Mouse (Mus musculus): ENCODE data around the gene Mybphl. TPM values are rescaled to one million over a fixed set of nuclear protein-coding genes. Genes with fewer than 3 reads are reported as not detected.
A peak's percentile ranks its signal among the peaks of the same experiment; 100 is the strongest.

The Mybphl gene
- polyA plus RNA-seq, 1 experiment from 2014 or later: 94.5 TPM

DNA sequence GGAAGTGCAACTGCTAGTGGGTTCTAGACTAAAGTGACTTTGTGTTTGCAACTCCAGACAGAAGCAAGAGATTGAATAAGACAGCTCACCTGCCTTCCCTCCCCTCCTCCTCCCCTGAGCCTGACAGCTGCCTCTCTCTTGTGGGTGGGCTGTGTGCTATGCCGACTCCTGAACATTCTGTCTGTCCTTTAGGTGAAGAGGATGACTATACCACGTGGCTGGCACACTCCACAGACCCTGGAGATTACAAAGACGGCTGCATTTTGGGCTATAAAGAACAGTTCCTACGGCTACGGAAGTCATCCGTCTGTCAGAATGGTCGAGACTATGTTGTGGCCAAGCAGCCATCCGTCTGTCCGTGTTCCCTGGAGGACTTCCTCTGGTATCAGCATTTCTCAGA lies 16.3 kb upstream of the Mybphl start:
- Histone ChIP-seq H3K36me3 (ENCODE audit: control insufficient read depth, insufficient read depth, low read length) (peaks cover 88% of the 10 kb centered on the region), H3K4me3 (ENCODE audit: control insufficient read depth in 1 of 2, insufficient read depth in 1 of 2, low read depth in 1 of 2, low read length in 2 of 2) (no peak overlapping the region), H3K9me3 (ENCODE audit: control insufficient read depth, low read length) (no peaks in the 10 kb centered on the region), H3K4me2 (ENCODE audit: low read length) (no peak overlapping the region), H3K27me3 (ENCODE audit: control insufficient read depth, insufficient read depth, low read length) (no peaks in the 10 kb centered on the region), H3K27ac (replicated peaks in 1 of 2; ENCODE audit: control insufficient read depth in 1 of 2, insufficient read depth in 1 of 2, low read depth in 2 of 2, low read length in 2 of 2) (no peak overlapping the region), H3K9ac (ENCODE audit: low read length) (no peak overlapping the region), H3K4me1 (ENCODE audit: control insufficient read depth in 2 of 2, insufficient read depth in 2 of 2, low read length in 2 of 2) (no peaks in the 10 kb centered on the region)
- 46% methylated on average over 9 of the region's 9 CpGs for WGBS
- no peak for ATAC-seq (ENCODE audit: insufficient number of reproducible peaks, insufficient read depth, low FRiP score, low read depth)

- Histone ChIP-seq H3K4me2 (ENCODE audit: low read length) (no peak overlapping the region), H3K4me1 (ENCODE audit: control insufficient read depth in 2 of 2, insufficient read depth in 2 of 2, low read length in 2 of 2) (peaks cover 0 to under 1% of the 10 kb centered on the region in 2 experiments; a peak in 1 of 4 replicates), H3K36me3 (ENCODE audit: control insufficient read depth, insufficient read depth, low read length) (peaks cover 82% of the 10 kb centered on the region), H3K27ac (replicated peaks in 1 of 2; ENCODE audit: control insufficient read depth in 1 of 2, insufficient read depth in 1 of 2, low read depth in 2 of 2, low read length in 2 of 2) (no peak overlapping the region), H3K9me3 (ENCODE audit: control insufficient read depth, low read length) (no peaks in the 10 kb centered on the region), H3K9ac (ENCODE audit: low read length) (no peak overlapping the region), H3K4me3 (ENCODE audit: control insufficient read depth in 1 of 2, insufficient read depth in 1 of 2, low read depth in 1 of 2, low read length in 2 of 2) (no peak overlapping the region), H3K27me3 (ENCODE audit: control insufficient read depth, insufficient read depth, low read length) (no peaks in the 10 kb centered on the region)
- no peak for ATAC-seq (ENCODE audit: insufficient number of reproducible peaks, insufficient read depth, low FRiP score, low read depth)
- 71% methylated on average over 3 of the region's 3 CpGs for WGBS
Observed at GRCm38 (mm10) chr3:108355245-108355644, 9.5 kb upstream of the Mybphl start.

DNA sequence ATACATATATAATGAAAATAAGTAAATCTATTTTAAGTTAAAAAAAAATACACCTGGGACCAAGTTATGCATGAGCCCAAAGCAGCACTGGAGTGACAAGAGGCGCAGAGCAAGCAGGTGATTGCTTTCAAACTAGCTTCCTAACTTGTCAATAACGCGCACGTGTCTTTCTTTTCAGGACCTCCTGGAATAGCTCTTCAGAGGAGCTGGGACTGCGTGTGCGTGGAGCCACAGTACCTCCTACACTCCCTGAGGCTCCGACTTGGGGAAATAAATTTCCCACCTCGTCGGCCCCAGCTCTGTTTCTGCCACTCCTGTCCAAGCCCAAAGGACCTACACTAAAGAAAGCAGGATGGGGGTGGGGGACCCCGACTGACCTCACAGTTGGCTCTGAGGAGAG lies 7.7 kb upstream of the Mybphl start:
- peaks cover 64% of the 10 kb centered on the region for H3K36me3 ChIP-seq (ENCODE audit: control insufficient read depth, insufficient read depth, low read length)
- peaks cover 5 to 11% of the 10 kb centered on the region in 2 experiments for H3K4me1 ChIP-seq (ENCODE audit: control insufficient read depth in 2 of 2, insufficient read depth in 2 of 2, low read length in 2 of 2)
- no peak overlapping the region for H3K4me2 ChIP-seq (ENCODE audit: low read length)
- WGBS: 88% methylated on average over 10 of the region's 10 CpGs
- H3K27ac ChIP-seq (replicated peaks in 1 of 2; ENCODE audit: control insufficient read depth in 1 of 2, insufficient read depth in 1 of 2, low read depth in 2 of 2, low read length in 2 of 2): no peak overlapping the region
- no peak overlapping the region for H3K9ac ChIP-seq (ENCODE audit: low read length)
- no peaks in the 10 kb centered on the region for H3K9me3 ChIP-seq (ENCODE audit: control insufficient read depth, low read length)
- no peak overlapping the region for H3K4me3 ChIP-seq (ENCODE audit: control insufficient read depth in 1 of 2, insufficient read depth in 1 of 2, low read depth in 1 of 2, low read length in 2 of 2)
- ATAC-seq (ENCODE audit: insufficient number of reproducible peaks, insufficient read depth, low FRiP score, low read depth): no peak
- H3K27me3 ChIP-seq (ENCODE audit: control insufficient read depth, insufficient read depth, low read length): no peaks in the 10 kb centered on the region

DNA sequence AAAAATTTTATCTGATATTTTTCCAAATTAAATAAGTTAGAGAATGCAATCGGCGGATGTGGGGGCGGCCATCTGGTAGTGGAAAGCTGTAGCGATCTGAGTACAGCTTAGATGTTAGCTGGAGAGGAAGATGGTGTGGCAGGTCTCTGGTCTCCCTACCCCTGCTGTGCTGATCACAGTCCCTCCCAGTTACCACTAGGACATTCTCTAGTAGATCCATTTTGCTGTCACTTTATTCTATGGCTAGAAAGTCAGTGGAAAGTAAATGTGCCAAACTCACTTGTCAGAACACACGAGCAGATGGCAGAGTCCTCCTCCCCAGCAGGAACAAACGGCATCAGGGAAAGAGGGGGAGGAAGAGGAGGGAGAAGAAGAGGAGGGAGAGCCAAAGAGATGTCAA lies 6.3 kb upstream of the Mybphl start:
- 70% methylated on average over 6 of the region's 6 CpGs for WGBS
- no peak overlapping the region for H3K9ac ChIP-seq (ENCODE audit: low read length)
- no peaks in the 10 kb centered on the region for H3K9me3 ChIP-seq (ENCODE audit: control insufficient read depth, low read length)
- peaks cover 51% of the 10 kb centered on the region for H3K36me3 ChIP-seq (ENCODE audit: control insufficient read depth, insufficient read depth, low read length)
- no peaks in the 10 kb centered on the region for H3K27me3 ChIP-seq (ENCODE audit: control insufficient read depth, insufficient read depth, low read length)
- no peak for ATAC-seq (ENCODE audit: insufficient number of reproducible peaks, insufficient read depth, low FRiP score, low read depth)
- no peak overlapping the region for H3K4me3 ChIP-seq (ENCODE audit: control insufficient read depth in 1 of 2, insufficient read depth in 1 of 2, low read depth in 1 of 2, low read length in 2 of 2)
- H3K4me2 ChIP-seq (ENCODE audit: low read length): no peak overlapping the region
- H3K4me1 ChIP-seq (ENCODE audit: control insufficient read depth in 2 of 2, insufficient read depth in 2 of 2, low read length in 2 of 2): peaks cover 5 to 14% of the 10 kb centered on the region in 2 experiments
- H3K27ac ChIP-seq (replicated peaks in 1 of 2; ENCODE audit: control insufficient read depth in 1 of 2, insufficient read depth in 1 of 2, low read depth in 2 of 2, low read length in 2 of 2): no peak overlapping the region

- Histone ChIP-seq H3K9me3 (ENCODE audit: control insufficient read depth, low read length) (no peaks in the 10 kb centered on the region), H3K4me3 (ENCODE audit: control insufficient read depth in 1 of 2, insufficient read depth in 1 of 2, low read depth in 1 of 2, low read length in 2 of 2) (no peak overlapping the region), H3K4me2 (ENCODE audit: low read length) (no peak overlapping the region), H3K27me3 (ENCODE audit: control insufficient read depth, insufficient read depth, low read length) (no peaks in the 10 kb centered on the region), H3K9ac (ENCODE audit: low read length) (no peak overlapping the region), H3K4me1 (ENCODE audit: control insufficient read depth in 2 of 2, insufficient read depth in 2 of 2, low read length in 2 of 2) (peaks cover 22 to 32% of the 10 kb centered on the region in 2 experiments), H3K36me3 (ENCODE audit: control insufficient read depth, insufficient read depth, low read length) (peaks cover 26% of the 10 kb centered on the region), H3K27ac (replicated peaks in 1 of 2; ENCODE audit: control insufficient read depth in 1 of 2, insufficient read depth in 1 of 2, low read depth in 2 of 2, low read length in 2 of 2) (no peak overlapping the region)
- no peak for ATAC-seq (ENCODE audit: insufficient number of reproducible peaks, insufficient read depth, low FRiP score, low read depth)
- 11% methylated on average over 7 of the region's 7 CpGs for WGBS
Observed at GRCm38 (mm10) chr3:108360894-108361293, 3.8 kb upstream of the Mybphl start.

DNA sequence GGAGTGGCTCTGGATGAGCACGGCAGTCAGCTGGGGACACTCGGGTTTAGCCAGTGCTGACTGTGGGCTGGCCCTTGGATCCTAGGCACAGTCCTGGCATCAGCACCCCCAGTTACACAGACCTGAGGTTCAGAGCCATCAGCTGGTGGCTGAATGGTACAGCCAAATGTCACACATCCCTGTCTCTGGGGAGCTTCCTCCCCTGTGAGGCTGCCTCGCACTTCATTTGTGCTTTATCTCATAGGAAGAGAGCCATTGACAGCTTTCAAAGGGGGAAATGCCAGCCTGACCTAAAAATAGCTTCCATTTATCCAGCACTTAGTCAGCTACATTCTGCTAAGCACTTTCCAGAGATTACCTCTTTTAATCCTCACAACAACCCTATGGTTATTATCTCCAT lies 1.1 kb upstream of the Mybphl start:
- Histone ChIP-seq H3K4me1 (ENCODE audit: control insufficient read depth in 2 of 2, insufficient read depth in 2 of 2, low read length in 2 of 2) (peaks cover 26 to 32% of the 10 kb centered on the region in 2 experiments), H3K27ac (replicated peaks in 1 of 2; ENCODE audit: control insufficient read depth in 1 of 2, insufficient read depth in 1 of 2, low read depth in 2 of 2, low read length in 2 of 2) (peak overlapping the region in 1 of 2 experiments; percentile 77; a peak in 2 of 4 replicates), H3K9ac (ENCODE audit: low read length) (no peak overlapping the region), H3K36me3 (ENCODE audit: control insufficient read depth, insufficient read depth, low read length) (no peaks in the 10 kb centered on the region), H3K27me3 (ENCODE audit: control insufficient read depth, insufficient read depth, low read length) (no peaks in the 10 kb centered on the region), H3K4me3 (ENCODE audit: control insufficient read depth in 1 of 2, insufficient read depth in 1 of 2, low read depth in 1 of 2, low read length in 2 of 2) (no peak overlapping the region), H3K9me3 (ENCODE audit: control insufficient read depth, low read length) (no peaks in the 10 kb centered on the region), H3K4me2 (ENCODE audit: low read length) (0 out of 2 replicates have a peak overlapping the region, but pooled peaks have one; percentile 3)
- 13% methylated on average over 3 of the region's 3 CpGs for WGBS
- peak; percentile 58 for ATAC-seq (ENCODE audit: insufficient number of reproducible peaks, insufficient read depth, low FRiP score, low read depth)

DNA sequence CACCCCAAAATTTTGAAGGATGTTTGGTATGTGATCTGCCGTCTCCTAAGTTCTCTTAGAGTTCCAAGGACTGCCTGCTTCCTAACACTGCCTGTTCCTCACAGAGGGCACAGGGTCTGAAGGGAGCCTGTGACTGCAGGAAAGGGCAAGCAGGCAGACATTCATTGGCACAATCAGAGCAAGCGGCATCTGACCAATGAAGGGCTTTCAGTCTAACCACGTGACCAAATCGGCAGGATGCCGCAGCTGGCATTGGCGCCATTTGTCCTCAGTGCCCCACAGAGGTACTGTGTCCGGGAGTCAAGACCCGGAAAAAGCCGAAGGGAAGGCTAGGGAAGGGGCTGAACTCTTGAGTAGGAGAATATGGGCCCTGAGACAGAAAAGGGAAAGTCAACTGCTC lies 2.5 kb downstream of the Mybphl start:
- no peak for ATAC-seq (ENCODE audit: insufficient number of reproducible peaks, insufficient read depth, low FRiP score, low read depth)
- H3K27ac ChIP-seq (replicated peaks in 1 of 2; ENCODE audit: control insufficient read depth in 1 of 2, insufficient read depth in 1 of 2, low read depth in 2 of 2, low read length in 2 of 2): no peak overlapping the region
- H3K4me3 ChIP-seq (ENCODE audit: control insufficient read depth in 1 of 2, insufficient read depth in 1 of 2, low read depth in 1 of 2, low read length in 2 of 2): no peak overlapping the region
- no peaks in the 10 kb centered on the region; the same call in 1 of the 2 replicates for H3K27me3 ChIP-seq (ENCODE audit: control insufficient read depth, insufficient read depth, low read length)
- H3K4me1 ChIP-seq (ENCODE audit: control insufficient read depth in 2 of 2, insufficient read depth in 2 of 2, low read length in 2 of 2): peaks cover 29% of the 10 kb centered on the region in 2 experiments
- no peaks in the 10 kb centered on the region for H3K9me3 ChIP-seq (ENCODE audit: control insufficient read depth, low read length)
- H3K36me3 ChIP-seq (ENCODE audit: control insufficient read depth, insufficient read depth, low read length): no peaks in the 10 kb centered on the region
- H3K9ac ChIP-seq (ENCODE audit: low read length): no peak overlapping the region
- 57% methylated on average over 9 of the region's 9 CpGs for WGBS
- peak overlapping the region; percentile 32; the same call in 1 of the 2 replicates for H3K4me2 ChIP-seq (ENCODE audit: low read length)

DNA sequence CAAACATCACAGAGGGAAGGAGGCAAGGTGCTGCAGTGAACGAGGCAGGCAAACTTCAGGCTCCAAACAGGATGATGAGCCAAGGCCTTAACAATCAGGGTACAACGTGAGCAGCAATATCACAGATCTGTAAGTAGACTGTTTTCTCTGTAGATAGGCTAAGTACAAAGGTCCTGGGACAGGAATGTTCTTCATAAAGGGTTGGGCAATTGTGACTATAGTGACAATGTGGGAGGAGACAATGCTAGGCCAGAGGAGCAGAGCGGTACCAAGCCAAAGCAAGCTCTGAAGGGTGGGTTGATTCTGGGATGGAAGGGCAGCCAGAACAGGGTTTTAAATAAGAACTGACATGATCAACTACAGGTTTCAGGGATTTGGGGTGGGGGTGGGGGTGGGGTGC lies 3.1 kb downstream of the Mybphl start:
- Histone ChIP-seq H3K9ac (ENCODE audit: low read length) (no peak overlapping the region), H3K36me3 (ENCODE audit: control insufficient read depth, insufficient read depth, low read length) (no peaks in the 10 kb centered on the region), H3K9me3 (ENCODE audit: control insufficient read depth, low read length) (no peaks in the 10 kb centered on the region), H3K27me3 (ENCODE audit: control insufficient read depth, insufficient read depth, low read length) (no peaks in the 10 kb centered on the region; the same call in 1 of the 2 replicates), H3K27ac (replicated peaks in 1 of 2; ENCODE audit: control insufficient read depth in 1 of 2, insufficient read depth in 1 of 2, low read depth in 2 of 2, low read length in 2 of 2) (no peak overlapping the region), H3K4me1 (ENCODE audit: control insufficient read depth in 2 of 2, insufficient read depth in 2 of 2, low read length in 2 of 2) (peaks cover 33 to 35% of the 10 kb centered on the region in 2 experiments), H3K4me3 (ENCODE audit: control insufficient read depth in 1 of 2, insufficient read depth in 1 of 2, low read depth in 1 of 2, low read length in 2 of 2) (no peak overlapping the region), H3K4me2 (ENCODE audit: low read length) (no peak overlapping the region)
- no peak for ATAC-seq (ENCODE audit: insufficient number of reproducible peaks, insufficient read depth, low FRiP score, low read depth)
- 60% methylated on average over 3 of the region's 3 CpGs for WGBS
